Mouse (Mus musculus): ENCODE results near the gene Ube3c.

Ube3c gene

DNA sequence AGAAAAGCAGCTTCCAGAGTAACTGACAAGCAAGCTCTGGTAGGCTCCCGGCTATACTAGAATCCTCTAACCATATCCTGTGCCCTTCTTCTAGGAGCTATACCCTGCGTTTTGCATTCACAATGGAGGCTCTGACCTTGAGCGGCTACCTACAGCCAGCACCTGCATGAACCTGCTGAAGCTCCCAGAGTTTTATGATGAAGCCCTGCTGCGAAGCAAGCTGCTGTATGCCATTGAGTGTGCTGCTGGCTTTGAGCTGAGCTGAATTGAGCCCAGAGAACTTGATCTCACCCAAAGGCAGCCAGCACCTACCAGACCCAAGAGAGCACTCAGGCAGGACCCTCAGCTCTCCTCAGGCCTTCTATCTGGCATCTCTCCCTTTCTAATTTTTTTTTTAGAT lies 105.3 kb downstream of the Ube3c start:
- no peak for DNase-seq

GRCm38 (mm10) chr5:29676445-29676844 lies 107.4 kb downstream of the Ube3c start:
- no peak for DNase-seq

DNA sequence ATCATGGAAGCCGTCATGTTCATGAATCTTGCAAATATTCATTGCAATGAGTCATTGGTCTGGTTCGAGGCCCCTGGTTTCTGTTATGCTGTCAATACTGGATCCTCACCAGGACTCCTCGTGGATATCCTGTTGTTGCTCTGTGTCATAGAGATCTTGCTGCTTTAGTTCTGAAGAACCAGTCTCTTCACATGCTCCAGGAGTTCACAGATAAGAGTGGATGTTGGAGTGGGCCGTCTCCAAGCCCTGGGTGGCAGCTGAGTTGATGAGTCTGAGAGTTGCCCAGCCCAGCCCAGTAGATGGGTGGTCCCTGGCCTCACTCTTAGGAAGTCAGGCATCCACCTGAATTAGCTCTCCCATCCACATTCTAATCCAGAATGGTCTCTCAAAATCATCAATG lies 116.0 kb downstream of the Ube3c start:
- no peak for DNase-seq

GRCm38 (mm10) chr5:29687671-29688070 lies 118.6 kb downstream of the Ube3c start:
- peak in 1 of 2 experiments; percentile 14 for DNase-seq

- no peak for DNase-seq
These were observed 119.3 kb downstream of the Ube3c start for GRCm38 (mm10) chr5:29688352-29688751.

DNA sequence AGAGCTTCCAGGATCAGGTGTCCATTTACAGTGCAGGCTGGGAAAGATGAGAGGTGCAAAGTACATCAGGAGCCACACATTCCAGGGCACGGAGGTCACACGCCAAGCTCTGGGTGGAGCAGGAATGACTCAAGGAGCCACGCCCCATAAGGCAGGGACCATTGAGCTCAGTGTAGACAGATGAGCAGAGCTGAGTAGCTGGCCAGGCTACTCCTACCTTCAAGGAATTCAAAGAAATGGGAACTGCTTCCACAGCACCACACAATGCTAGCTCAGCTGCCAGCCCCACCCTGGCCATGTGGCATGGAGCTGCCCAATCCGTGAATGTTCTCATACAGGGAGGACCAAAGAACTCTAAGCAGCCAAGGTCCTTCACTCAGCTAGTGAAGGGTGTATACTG lies 129.5 kb downstream of the Ube3c start:
- DNase-seq = peak in 1 of 2 experiments; percentile 8

- DNase-seq = no peak
These were observed 130.6 kb downstream of the Ube3c start for GRCm38 (mm10) chr5:29699520-29700202.

GRCm38 (mm10) chr5:29707241-29707640 lies 138.2 kb downstream of the Ube3c start:
- DNase-seq = no peak

- DNase-seq = peak in 1 of 2 experiments; percentile 45
These were observed 139.2 kb downstream of the Ube3c start for GRCm38 (mm10) chr5:29708258-29708657.

- no peak for DNase-seq
These were observed 142.6 kb downstream of the Ube3c start for GRCm38 (mm10) chr5:29711631-29712030.

DNA sequence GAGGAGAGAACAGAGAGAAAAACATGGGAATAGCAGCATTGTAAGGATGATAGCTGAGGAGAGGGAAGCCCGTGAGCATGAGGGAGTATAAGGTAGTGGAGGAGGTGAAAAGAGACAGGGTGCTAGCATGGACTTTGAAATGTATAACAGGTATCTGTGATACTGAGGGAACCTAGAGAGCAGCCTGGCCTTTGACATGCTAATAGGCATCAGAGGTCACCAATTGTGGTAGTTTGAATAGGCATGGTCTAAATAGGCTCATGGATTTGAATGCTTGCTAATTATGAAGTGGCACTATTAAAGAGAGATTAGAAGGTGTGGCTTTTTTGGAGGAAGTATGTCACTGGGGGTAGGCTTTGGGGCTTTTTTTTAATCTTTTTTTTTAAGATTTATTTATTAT lies 143.9 kb downstream of the Ube3c start:
- DNase-seq = no peak

DNA sequence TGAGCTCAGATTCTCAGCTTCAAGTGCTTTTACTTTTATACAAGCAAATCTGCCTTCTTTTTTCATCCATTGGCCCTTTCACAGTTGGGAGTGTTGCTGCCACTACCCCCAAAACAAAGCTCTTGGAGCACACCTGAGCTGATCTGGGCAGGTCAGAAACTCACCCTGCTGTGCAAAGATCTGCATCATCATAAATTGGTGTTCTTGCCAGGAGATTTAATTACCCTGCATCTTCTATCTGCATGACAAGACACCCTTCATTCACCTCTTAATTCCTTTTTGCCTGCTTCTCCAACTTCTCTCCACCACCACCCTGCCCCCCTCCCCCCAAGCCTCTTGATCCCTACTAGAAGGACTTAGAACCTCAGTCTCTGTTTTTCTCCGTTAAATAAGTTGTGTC lies 152.1 kb downstream of the Ube3c start:
- DNase-seq = no peak

- no peak for DNase-seq
These were observed 156.3 kb downstream of the Ube3c start for GRCm38 (mm10) chr5:29725369-29725768.

All from lung, adult 18-20 months (tissue).